Mouse (Mus musculus) myocyte (in vitro differentiated cells): ENCODE results near the gene Vps52. TPM values are rescaled to one million over a fixed set of nuclear protein-coding genes. Genes with fewer than 3 reads are reported as not detected.

Experiments
- H3K27me3 ChIP-seq: one replicate; pipeline ENCODE4 v1.6.1; 2011; ENCODE audit not compliant: control insufficient read depth, insufficient read depth, insufficient read length
- H3K36me3 ChIP-seq: one replicate; pipeline ENCODE4 v1.6.1; 2011; ENCODE audit not compliant: control insufficient read depth, insufficient read depth
- H3K4me2 ChIP-seq: one replicate; pipeline ENCODE4 v1.6.1; 2011; ENCODE audit warnings: low read depth, control low read depth
- H3K4me3 ChIP-seq: one replicate; pipeline ENCODE4 v1.5.1; 2011; ENCODE audit warnings: mild to moderate bottlenecking, control low read depth, moderate library complexity
- H3K79me2 ChIP-seq: one replicate; pipeline ENCODE4 v1.6.1; 2011; ENCODE audit not compliant: control insufficient read depth, insufficient read depth
- H3ac ChIP-seq: one replicate; pipeline ENCODE4 v1.6.1; 2011; ENCODE audit not compliant: control insufficient read depth, insufficient read length
- CEBPB ChIP-seq: IDR thresholded peaks from 2 replicates; pipeline ENCODE4 v1.6.1; 2011; ENCODE audit warnings: mild to moderate bottlenecking, moderate library complexity; ENCODE audit not compliant: poor library complexity, insufficient read depth, severe bottlenecking
- E2F4 ChIP-seq: IDR thresholded peaks from one replicate; pipeline ENCODE4 v1.6.1; 2011; ENCODE audit warnings: mild to moderate bottlenecking, control low read depth, moderate library complexity; ENCODE audit not compliant: insufficient read depth
- MAX ChIP-seq: IDR thresholded peaks from one replicate; pipeline ENCODE4 v1.6.1; 2011; ENCODE audit warnings: low read depth, mild to moderate bottlenecking, control low read depth
- MYOD1 ChIP-seq, 3 experiments: IDR thresholded peaks; one replicate each; pipeline ENCODE4 v1.6.1; 2011; ENCODE audit warnings: control low read depth in 2 of 3, low read depth in 2 of 3, mild to moderate bottlenecking in 2 of 3, moderate library complexity in 1 of 3; ENCODE audit not compliant: insufficient read length in 2 of 3, control insufficient read depth in 1 of 3
- MYOG ChIP-seq, 3 experiments: IDR thresholded peaks; one replicate each; pipeline ENCODE4 v1.6.1; 2011; ENCODE audit warnings: control low read depth in 2 of 3, low read depth in 2 of 3, mild to moderate bottlenecking in 2 of 3; ENCODE audit not compliant: insufficient read length in 2 of 3, control insufficient read depth in 1 of 3, insufficient read depth in 1 of 3
- POLR2A ChIP-seq: IDR thresholded peaks from one replicate; pipeline ENCODE4 v1.6.1; 2011; ENCODE audit warnings: low read depth, mild to moderate bottlenecking, control low read depth, moderate library complexity; ENCODE audit not compliant: insufficient read length
- POLR2AphosphoS2 ChIP-seq: IDR thresholded peaks from one replicate; pipeline ENCODE4 v1.6.1; 2011; ENCODE audit warnings: low read depth, control low read depth; ENCODE audit not compliant: insufficient read length
- REST ChIP-seq: IDR thresholded peaks from one replicate; pipeline ENCODE4 v1.6.1; 2011; ENCODE audit warnings: mild to moderate bottlenecking, control low read depth, moderate library complexity; ENCODE audit not compliant: insufficient read depth, insufficient read length
- SRF ChIP-seq: IDR thresholded peaks from one replicate; pipeline ENCODE4 v1.6.1; 2011; ENCODE audit warnings: low read depth; ENCODE audit not compliant: control insufficient read depth, insufficient read length
- TCF12 ChIP-seq: IDR thresholded peaks from one replicate; pipeline ENCODE4 v1.6.1; 2011; ENCODE audit warnings: mild to moderate bottlenecking, control low read depth; ENCODE audit not compliant: poor library complexity, insufficient read depth, severe bottlenecking
- TCF3 ChIP-seq: IDR thresholded peaks from one replicate; pipeline ENCODE4 v1.6.1; 2011; ENCODE audit warnings: low read depth, control low read depth; ENCODE audit not compliant: insufficient read length
- USF1 ChIP-seq: IDR thresholded peaks from one replicate; pipeline ENCODE4 v1.6.1; 2011; ENCODE audit warnings: low read depth, mild to moderate bottlenecking, control low read depth, moderate library complexity
- polyA plus RNA-seq: library from polyadenylated mRNA; unstranded; fragments of >200 nt; fragmentation: generic; extraction: Trizol; gene quantifications from one replicate; pipeline ENCODE4 v1.2.1, GENCODE M21; 2012; ENCODE audit warnings: missing spikeins

Gene Vps52
- polyA plus RNA-seq, 1 experiment: 29.9 TPM

DNA sequence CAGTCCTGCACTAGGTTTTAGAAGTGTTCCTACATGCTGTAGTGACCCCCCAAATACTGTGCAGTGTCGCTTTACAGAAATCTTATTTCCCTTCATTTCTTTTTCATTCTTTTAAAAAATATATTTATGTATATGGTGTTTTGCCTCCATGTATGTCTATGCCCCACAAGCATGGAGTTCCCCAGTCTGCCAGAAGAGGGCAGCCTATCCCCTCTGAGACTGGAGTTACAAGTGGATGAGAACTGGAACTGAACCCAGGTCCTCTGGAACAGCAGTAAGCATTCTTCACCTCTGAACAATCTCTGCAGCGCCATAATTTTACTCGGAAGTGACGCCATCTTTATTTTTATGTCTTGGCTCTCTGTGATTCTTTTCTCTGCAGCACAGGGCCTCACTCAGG is 13.8 kb downstream of the Vps52 start:
- TF ChIP-seq POLR2AphosphoS2: no peak
- no peak for TF ChIP-seq MAX
- no peak for TF ChIP-seq SRF
- TF ChIP-seq MYOG (IDR thresholded peaks at IDR 0.05; ENCODE audit: control insufficient read depth in 1 of 3, insufficient read depth in 1 of 3, insufficient read length in 2 of 3, low read depth in 2 of 3): no peak
- no peak for TF ChIP-seq USF1
- no peak for TF ChIP-seq MYOD1 (IDR thresholded peaks at IDR 0.05; ENCODE audit: control insufficient read depth in 1 of 3, insufficient read length in 2 of 3, low read depth in 2 of 3)
- no peak for TF ChIP-seq E2F4
- TF ChIP-seq TCF3: no peak
- Histone ChIP-seq H3K4me2 (no peak overlapping the region), H3K27me3 (peaks cover 4% of the 10 kb centered on the region), H3ac (no peak overlapping the region), H3K79me2 (no peaks in the 10 kb centered on the region), H3K4me3 (no peak overlapping the region), H3K36me3 (no peaks in the 10 kb centered on the region)

DNA sequence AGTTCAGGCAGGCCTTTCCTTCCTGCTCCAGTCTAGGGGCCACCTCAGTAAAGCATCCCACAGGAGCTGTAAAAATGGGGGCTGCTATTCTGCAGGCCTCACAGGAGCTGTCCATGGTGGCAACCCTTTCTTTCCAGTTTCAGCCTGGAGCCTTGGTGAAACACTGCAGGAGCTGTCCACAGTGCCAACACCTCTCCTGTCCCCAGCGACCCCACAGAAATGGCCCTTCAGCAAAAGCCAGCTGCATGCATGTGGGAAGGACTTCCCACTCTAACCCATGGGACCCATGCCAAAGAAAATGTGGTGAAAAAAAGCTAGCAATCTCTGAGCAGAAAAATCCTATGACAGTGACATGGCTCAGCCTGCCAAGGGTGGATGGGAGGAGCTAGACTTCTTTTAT is 17.1 kb downstream of the Vps52 start:
- TF ChIP-seq MYOG (IDR thresholded peaks at IDR 0.05; ENCODE audit: control insufficient read depth in 1 of 3, insufficient read depth in 1 of 3, insufficient read length in 2 of 3, low read depth in 2 of 3) (no peak), REST (peak; percentile 86)
- Histone ChIP-seq H3K36me3 (no peaks in the 10 kb centered on the region), H3K27me3 (peaks cover 11% of the 10 kb centered on the region), H3K4me2 (no peak overlapping the region), H3K4me3 (no peak overlapping the region), H3K79me2 (no peaks in the 10 kb centered on the region), H3ac (no peak overlapping the region)

DNA sequence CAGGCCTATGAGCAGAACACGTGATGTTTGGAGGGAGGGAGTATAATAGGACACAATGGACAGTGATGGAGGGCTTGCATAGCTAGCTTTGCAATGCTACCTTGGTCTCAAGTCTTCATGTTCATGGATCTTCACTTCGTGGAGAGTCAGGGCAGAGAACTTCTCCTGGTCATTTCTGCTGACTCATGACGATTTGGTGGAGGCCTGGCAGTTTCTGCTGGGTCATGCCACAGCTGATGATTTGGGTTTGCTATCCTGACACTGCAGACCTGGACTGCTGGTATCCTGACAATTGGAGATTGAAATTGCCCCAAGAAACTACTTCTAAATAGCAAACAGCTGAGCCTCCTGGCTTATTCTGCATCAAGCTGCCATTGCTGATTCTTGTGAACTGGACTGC is 18.0 kb downstream of the Vps52 start:
- Histone ChIP-seq H3K27me3 (peaks cover 19% of the 10 kb centered on the region), H3K4me3 (no peak overlapping the region), H3ac (no peak overlapping the region), H3K79me2 (no peaks in the 10 kb centered on the region), H3K4me2 (no peak overlapping the region), H3K36me3 (no peaks in the 10 kb centered on the region)
- TF ChIP-seq REST: no peak
- TF ChIP-seq MAX: no peak
- TF ChIP-seq USF1: no peak
- no peak for TF ChIP-seq TCF12
- no peak for TF ChIP-seq TCF3
- no peak for TF ChIP-seq MYOD1 (IDR thresholded peaks at IDR 0.05; ENCODE audit: control insufficient read depth in 1 of 3, insufficient read length in 2 of 3, low read depth in 2 of 3)
- no peak for TF ChIP-seq CEBPB
- no peak for TF ChIP-seq MYOG (IDR thresholded peaks at IDR 0.05; ENCODE audit: control insufficient read depth in 1 of 3, insufficient read depth in 1 of 3, insufficient read length in 2 of 3, low read depth in 2 of 3)

DNA sequence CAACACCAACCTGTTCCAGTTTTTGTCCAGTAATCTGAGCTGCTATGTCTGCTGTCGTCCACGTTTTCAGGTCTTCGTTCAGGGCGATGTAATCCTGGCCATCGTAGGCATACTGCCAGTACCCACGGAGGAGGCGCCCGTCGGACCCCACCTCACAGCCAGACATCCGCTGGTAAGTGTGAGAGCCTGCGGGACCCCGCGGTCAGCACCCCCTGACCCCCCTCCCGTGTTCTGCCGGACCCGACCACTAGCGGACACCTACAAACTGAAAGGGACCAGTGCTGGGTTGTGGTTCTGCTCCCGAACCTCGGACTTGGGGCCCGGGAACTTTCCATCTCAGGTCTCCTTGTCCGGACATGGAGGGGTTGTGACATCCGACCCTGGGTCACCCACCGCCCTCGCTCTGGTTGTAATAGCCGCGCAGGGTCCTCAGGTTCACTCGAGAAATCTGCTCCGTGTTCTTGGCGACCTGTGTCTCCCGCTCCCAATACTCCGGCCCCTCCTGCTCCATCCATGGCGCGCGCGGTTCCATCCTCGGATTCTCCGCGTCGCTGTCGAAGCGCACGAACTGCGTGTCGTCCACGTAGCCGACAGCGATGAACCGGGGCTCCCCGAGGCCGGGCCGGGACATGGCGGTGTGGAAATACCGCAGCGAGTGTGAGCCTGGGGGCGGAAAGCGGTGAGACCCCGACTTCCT is 22.4 kb downstream of the Vps52 start:
- Histone ChIP-seq H3K4me2 (peak overlapping the region; percentile 66), H3K79me2 (no peaks in the 10 kb centered on the region), H3K36me3 (no peaks in the 10 kb centered on the region), H3ac (no peak overlapping the region), H3K4me3 (no peak overlapping the region), H3K27me3 (peaks cover 23% of the 10 kb centered on the region)
- TF ChIP-seq REST (no peak), TCF3 (no peak), CEBPB (no peak), MYOD1 (IDR thresholded peaks at IDR 0.05; ENCODE audit: control insufficient read depth in 1 of 3, insufficient read length in 2 of 3, low read depth in 2 of 3) (no peak), SRF (no peak), MYOG (IDR thresholded peaks at IDR 0.05; ENCODE audit: control insufficient read depth in 1 of 3, insufficient read depth in 1 of 3, insufficient read length in 2 of 3, low read depth in 2 of 3) (no peak), E2F4 (no peak), POLR2AphosphoS2 (no peak), MAX (no peak), POLR2A (no peak), USF1 (no peak), TCF12 (no peak)

DNA sequence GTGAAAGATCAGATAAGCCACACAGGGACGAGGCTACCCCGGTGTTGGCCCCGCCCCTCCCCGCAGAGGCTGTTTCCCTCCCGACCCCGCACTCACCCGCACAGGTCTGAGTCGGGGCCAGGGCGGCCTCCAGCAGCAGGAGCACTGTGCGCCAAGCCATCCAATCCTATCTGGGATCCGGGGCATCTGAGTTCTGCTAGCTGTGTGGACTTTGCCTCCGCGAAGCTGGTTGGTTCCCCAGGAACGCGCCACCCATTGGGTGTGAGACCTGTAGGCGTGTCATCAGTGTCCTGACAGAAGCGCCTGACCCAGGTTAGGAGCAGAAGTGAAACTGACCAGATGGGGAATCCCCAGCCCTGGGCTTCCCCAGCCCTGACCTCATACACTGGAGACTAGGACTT is 23.0 kb downstream of the Vps52 start:
- Histone ChIP-seq H3K36me3 (no peaks in the 10 kb centered on the region), H3K27me3 (peaks cover 23% of the 10 kb centered on the region), H3ac (no peak overlapping the region), H3K79me2 (no peaks in the 10 kb centered on the region), H3K4me3 (no peak overlapping the region), H3K4me2 (peak overlapping the region; percentile 66)
- no peak for TF ChIP-seq E2F4
- TF ChIP-seq REST: no peak
